Mouse (Mus musculus): ENCODE results near the gene Gm17577.
"Not testable (repeated sequence)": the region's sequence is repeated elsewhere in the genome, so short reads cannot be mapped to it uniquely, and the experiment has no call there.

Gene Gm17577

DNA sequence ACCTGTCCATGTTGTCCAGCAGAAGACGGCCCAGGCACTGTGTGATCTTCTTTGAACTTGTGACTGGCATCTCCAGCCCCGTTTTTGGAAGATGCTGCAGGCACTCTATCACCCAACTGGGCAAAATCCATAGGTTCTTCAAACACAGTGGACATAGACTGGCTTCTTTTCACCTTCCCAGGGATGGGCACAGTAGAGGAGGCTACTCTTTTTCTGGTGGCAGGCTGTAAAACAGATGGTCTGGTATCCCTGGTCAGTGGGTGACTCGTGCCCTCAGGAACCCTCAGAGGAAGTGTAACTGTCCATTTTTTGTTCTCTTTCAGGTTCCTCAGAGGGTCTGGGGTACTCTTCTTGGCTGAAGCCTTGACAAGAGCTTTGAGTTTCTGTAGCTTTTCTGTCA is at the start of gene Gm17577:
Gene Gm17577 (minus strand): TSS at position 101 of the 400 bp plus-strand sequence.
- not testable (repeated sequence) for DNase-seq (ENCODE audit: low spot score in 2 of 2)

DNA sequence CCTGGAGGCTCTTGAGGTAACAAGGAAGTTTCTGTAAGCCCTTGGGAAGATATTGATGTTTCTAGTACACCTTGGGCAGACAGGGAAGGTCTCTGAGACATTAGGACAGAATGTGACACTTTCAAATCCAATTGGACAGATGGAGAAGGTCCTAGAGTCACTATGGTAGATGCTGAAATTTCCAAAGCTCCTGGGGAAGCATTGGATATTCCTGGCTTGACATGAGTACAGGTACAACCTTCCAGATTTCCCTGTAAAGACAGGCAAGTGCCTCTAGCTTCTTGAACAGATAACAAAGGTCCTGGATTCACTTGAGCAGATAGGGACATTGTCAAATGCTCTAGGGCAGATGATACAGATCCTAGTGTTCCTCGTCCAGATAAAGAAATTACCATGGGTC is 24.3 kb downstream of the Gm17577 start, which contains the start of gene Srsx:
Gene Srsx (minus strand): TSS at position 101 of the 400 bp plus-strand sequence.
- not testable (repeated sequence) for DNase-seq (ENCODE audit: low spot score in 2 of 2)

Data from natural killer cell, adult 2 months (primary cell).